Mouse (Mus musculus) ES-Bruce4 (cell line): ENCODE data around the gene Ipo13. TPM values are rescaled to one million over a fixed set of nuclear protein-coding genes. Genes with fewer than 3 reads are reported as not detected.

Experiments used
- H3K27ac ChIP-seq: 2 replicates; pipeline ENCODE4 v1.5.1; 2012; ENCODE audit warnings: low read length, inconsistent platforms; ENCODE audit not compliant: insufficient read depth
- H3K27me3 ChIP-seq: 2 replicates; pipeline ENCODE4 v1.6.1; 2012; ENCODE audit warnings: mild to moderate bottlenecking, low read length, inconsistent platforms; ENCODE audit not compliant: control insufficient read depth, poor library complexity, insufficient read depth, severe bottlenecking
- H3K36me3 ChIP-seq: 2 replicates; pipeline ENCODE4 v1.6.1; 2012; ENCODE audit warnings: inconsistent platforms, mild to moderate bottlenecking, low read length, moderate library complexity; ENCODE audit not compliant: control insufficient read depth, poor library complexity, insufficient read depth, severe bottlenecking
- H3K4me1 ChIP-seq: one replicate; pipeline ENCODE4 v1.8.1; 2011; ENCODE audit warnings: low read length; ENCODE audit not compliant: control insufficient read depth, insufficient read depth
- H3K4me3 ChIP-seq: 2 replicates; pipeline ENCODE4 v1.5.1; 2011; ENCODE audit warnings: low read depth, mild to moderate bottlenecking, low read length
- H3K9ac ChIP-seq: 2 replicates; pipeline ENCODE4 v1.6.1; 2012; ENCODE audit warnings: low read depth, mild to moderate bottlenecking, inconsistent platforms; ENCODE audit not compliant: poor library complexity, severe bottlenecking
- H3K9me3 ChIP-seq: replicated peaks from 2 replicates; pipeline ENCODE4 v1.6.1; 2012; ENCODE audit warnings: mild to moderate bottlenecking, low read length, inconsistent platforms; ENCODE audit not compliant: control insufficient read depth, poor library complexity, insufficient read depth, severe bottlenecking
- CTCF ChIP-seq: IDR thresholded peaks from one replicate; pipeline ENCODE4 v1.8.1; 2011; ENCODE audit warnings: low read depth, low read length
- EP300 ChIP-seq: IDR thresholded peaks from 2 replicates; pipeline ENCODE4 v1.6.1; 2011; ENCODE audit warnings: low read depth, low read length; ENCODE audit not compliant: insufficient read depth
- POLR2A ChIP-seq: IDR thresholded peaks from one replicate; pipeline ENCODE4 v1.8.1; 2011; ENCODE audit warnings: low read length; ENCODE audit not compliant: insufficient read depth
- polyA plus RNA-seq: library from polyadenylated mRNA; stranded (reverse); fragments of >200 nt; gene quantifications from 2 replicates; pipeline ENCODE4 v1.2.4, GENCODE M21; 2011; ENCODE audit warnings: low read depth; ENCODE audit not compliant: missing spikeins, insufficient read depth, insufficient read length

The Ipo13 gene
- polyA plus RNA-seq, 1 experiment = 24.7 TPM

- H3K9ac ChIP-seq = no peak overlapping the region
- no peaks in the 10 kb centered on the region for H3K36me3 ChIP-seq
- H3K4me1 ChIP-seq = no peaks in the 10 kb centered on the region
- no peak overlapping the region for H3K27ac ChIP-seq
- no peaks in the 10 kb centered on the region; the same call in 1 of the 2 replicates for H3K27me3 ChIP-seq
- TF ChIP-seq CTCF (no peak), POLR2A (no peak), EP300 (no peak)
- no peaks in the 10 kb centered on the region for H3K9me3 ChIP-seq
- no peak overlapping the region for H3K4me3 ChIP-seq
Measured at GRCm38 (mm10) chr4:117924916-117925315, 10.1 kb upstream of the Ipo13 start.

GRCm38 (mm10) chr4:117923450-117923849, 8.7 kb upstream of the Ipo13 start:
- Histone ChIP-seq H3K4me3 (no peak overlapping the region), H3K27me3 (no peaks in the 10 kb centered on the region; the same call in 1 of the 2 replicates), H3K4me1 (no peaks in the 10 kb centered on the region), H3K9me3 (no peaks in the 10 kb centered on the region), H3K36me3 (no peaks in the 10 kb centered on the region), H3K27ac (no peak overlapping the region), H3K9ac (no peak overlapping the region)
- no peak for TF ChIP-seq EP300
- TF ChIP-seq CTCF = no peak
- TF ChIP-seq POLR2A = no peak

- Histone ChIP-seq H3K27ac (no peak overlapping the region), H3K4me1 (no peaks in the 10 kb centered on the region), H3K9ac (no peak overlapping the region), H3K9me3 (no peaks in the 10 kb centered on the region), H3K36me3 (no peaks in the 10 kb centered on the region), H3K27me3 (no peaks in the 10 kb centered on the region), H3K4me3 (no peak overlapping the region)
- TF ChIP-seq POLR2A = no peak
Measured at GRCm38 (mm10) chr4:117921358-117921757, 6.6 kb upstream of the Ipo13 start.

- Histone ChIP-seq H3K36me3 (no peaks in the 10 kb centered on the region), H3K27ac (no peak overlapping the region), H3K9ac (no peak overlapping the region), H3K4me3 (no peak overlapping the region), H3K27me3 (no peaks in the 10 kb centered on the region), H3K4me1 (no peaks in the 10 kb centered on the region), H3K9me3 (no peaks in the 10 kb centered on the region)
- TF ChIP-seq EP300 (no peak), POLR2A (no peak), CTCF (no peak)
Measured at GRCm38 (mm10) chr4:117918762-117919161, 4.0 kb upstream of the Ipo13 start.

- H3K4me3 ChIP-seq = no peak overlapping the region
- H3K27me3 ChIP-seq = no peaks in the 10 kb centered on the region
- no peaks in the 10 kb centered on the region for H3K9me3 ChIP-seq
- H3K9ac ChIP-seq = no peak overlapping the region
- no peaks in the 10 kb centered on the region for H3K36me3 ChIP-seq
- TF ChIP-seq POLR2A (no peak), CTCF (no peak), EP300 (no peak)
- no peak overlapping the region for H3K27ac ChIP-seq
- H3K4me1 ChIP-seq = no peaks in the 10 kb centered on the region
Measured at GRCm38 (mm10) chr4:117918261-117918660, 3.5 kb upstream of the Ipo13 start.

- no peak overlapping the region for H3K9ac ChIP-seq
- no peaks in the 10 kb centered on the region for H3K27me3 ChIP-seq
- H3K4me1 ChIP-seq = peaks cover 2% of the 10 kb centered on the region
- H3K36me3 ChIP-seq = no peaks in the 10 kb centered on the region
- H3K27ac ChIP-seq = no peak overlapping the region
- no peak for TF ChIP-seq EP300
- TF ChIP-seq CTCF = no peak
- no peak for TF ChIP-seq POLR2A
- no peak overlapping the region for H3K4me3 ChIP-seq
- no peaks in the 10 kb centered on the region for H3K9me3 ChIP-seq
Measured at GRCm38 (mm10) chr4:117917847-117918246, 3.0 kb upstream of the Ipo13 start.
